Mouse (Mus musculus) bone marrow macrophage, adult 2 months (primary cell): ENCODE results near the gene Phf5a. TPM values are rescaled to one million over a fixed set of nuclear protein-coding genes. Genes with fewer than 3 reads are reported as not detected.
"Not testable (repeated sequence)": the region's sequence is repeated elsewhere in the genome, so short reads cannot be mapped to it uniquely, and the experiment has no call there.

Source experiments
- H3K27ac ChIP-seq: 2 replicates; pipeline ENCODE4 v1.5.1; 2012; ENCODE audit warnings: low read depth, low read length; ENCODE audit not compliant: insufficient read depth
- H3K4me1 ChIP-seq: 2 replicates; pipeline ENCODE4 v1.6.1; 2012; ENCODE audit warnings: low read length; ENCODE audit not compliant: control insufficient read depth, insufficient read depth
- H3K4me3 ChIP-seq: 2 replicates; pipeline ENCODE4 v1.5.1; 2012; ENCODE audit warnings: mild to moderate bottlenecking, low read length, moderate library complexity; ENCODE audit not compliant: insufficient read depth
- CTCF ChIP-seq: IDR thresholded peaks from 2 replicates; pipeline ENCODE4 v1.5.1; 2012; ENCODE audit warnings: low read depth, mild to moderate bottlenecking, low read length, moderate library complexity
- POLR2A ChIP-seq: IDR thresholded peaks from 2 replicates; pipeline ENCODE4 v1.6.1; 2012; ENCODE audit warnings: mild to moderate bottlenecking, low read depth, low read length, borderline replicate concordance
- polyA plus RNA-seq: library from polyadenylated mRNA; stranded (reverse); fragments of >200 nt; gene quantifications from 2 replicates; pipeline ENCODE4 v1.2.4, GENCODE M21; 2012; ENCODE audit not compliant: missing spikeins, insufficient read depth, insufficient read length

Phf5a gene
- 45.5 and 51.6 TPM in 2 replicates for polyA plus RNA-seq

GRCm38 (mm10) chr15:81871604-81872261 is at the start of gene Phf5a:
Gene Phf5a (minus strand): TSS chr15:81871911.
- H3K4me3 ChIP-seq, result peak within 1 kb of the TSS; percentile 99
- TF ChIP-seq CTCF, result no peak
- TF ChIP-seq POLR2A, result no peak
- peaks cover 7% of the 10 kb centered on the region for H3K4me1 ChIP-seq
- H3K27ac ChIP-seq, result peak within 1 kb of the TSS; percentile 97

DNA sequence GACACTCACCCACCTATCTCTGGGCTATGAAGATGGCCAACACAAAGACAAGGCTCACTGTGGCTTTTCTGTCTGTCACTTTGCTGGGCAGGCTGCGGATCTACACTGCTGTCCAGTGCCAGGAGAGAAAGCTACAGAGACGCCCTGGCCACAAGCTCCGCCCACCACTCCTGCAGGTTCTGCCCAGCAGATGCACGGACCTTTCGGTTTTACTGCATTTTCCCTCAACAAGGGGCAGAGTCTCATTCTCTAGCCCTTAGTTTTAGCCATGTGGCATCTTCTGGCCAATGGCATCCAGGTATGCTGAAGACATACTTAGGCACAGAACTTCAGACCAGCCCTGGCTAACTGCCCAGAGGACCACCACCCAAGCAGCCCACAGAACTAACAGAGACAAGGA is 49.5 kb upstream of the Phf5a start:
- Histone ChIP-seq H3K4me3 (no peak overlapping the region), H3K4me1 (peaks cover 12% of the 10 kb centered on the region)

DNA sequence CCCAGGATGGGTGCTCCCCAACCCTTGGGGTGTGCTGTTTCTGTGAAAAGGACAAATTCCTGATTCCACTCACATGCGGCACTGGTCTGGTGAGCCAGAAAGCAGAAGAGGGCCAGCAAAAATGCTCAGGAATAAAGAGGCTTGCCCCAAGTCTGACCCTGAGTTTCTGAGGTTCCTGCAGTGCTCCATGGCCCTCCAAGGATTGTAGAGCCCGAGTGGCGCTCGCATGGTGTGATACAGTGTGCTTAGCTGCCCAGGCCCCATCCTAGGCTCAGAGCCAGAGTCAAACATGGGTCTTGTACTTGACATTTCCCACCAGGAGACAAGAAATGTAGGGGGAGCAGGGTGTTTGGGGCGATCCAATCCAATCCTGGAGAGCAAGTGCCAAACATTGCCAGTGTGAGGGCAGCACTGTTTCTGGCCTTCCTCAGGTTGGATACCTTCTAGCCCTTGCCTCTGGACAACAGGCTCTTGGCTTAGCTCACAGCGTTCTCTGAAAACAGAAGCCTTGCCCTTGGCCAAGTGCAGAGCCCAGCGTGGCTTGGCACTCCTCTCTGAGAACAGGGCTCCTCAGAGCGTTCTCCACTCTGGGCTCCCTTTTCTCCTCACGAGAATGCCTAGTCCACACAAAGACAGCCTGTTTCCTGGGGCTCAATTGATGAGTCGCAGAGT is 49.0 kb upstream of the Phf5a start:
- TF ChIP-seq CTCF (no peak), POLR2A (no peak)
- H3K27ac ChIP-seq, result no peak overlapping the region
- H3K4me3 ChIP-seq, result no peak overlapping the region
- H3K4me1 ChIP-seq, result peaks cover 12% of the 10 kb centered on the region

More for the DNA sequence above, 49.5 kb upstream of the Phf5a start:
- TF ChIP-seq POLR2A (no peak), CTCF (no peak)
- no peak overlapping the region for H3K27ac ChIP-seq

GRCm38 (mm10) chr15:81919062-81919461 is 47.4 kb upstream of the Phf5a start:
- TF ChIP-seq CTCF, result no peak
- TF ChIP-seq POLR2A, result no peak
- Histone ChIP-seq H3K4me1 (peaks cover 5% of the 10 kb centered on the region), H3K4me3 (no peak overlapping the region), H3K27ac (no peak overlapping the region)

- Histone ChIP-seq H3K4me3 (no peak overlapping the region), H3K27ac (no peak overlapping the region)
Measured at GRCm38 (mm10) chr15:81917621-81918463, 46.1 kb upstream of the Phf5a start.

DNA sequence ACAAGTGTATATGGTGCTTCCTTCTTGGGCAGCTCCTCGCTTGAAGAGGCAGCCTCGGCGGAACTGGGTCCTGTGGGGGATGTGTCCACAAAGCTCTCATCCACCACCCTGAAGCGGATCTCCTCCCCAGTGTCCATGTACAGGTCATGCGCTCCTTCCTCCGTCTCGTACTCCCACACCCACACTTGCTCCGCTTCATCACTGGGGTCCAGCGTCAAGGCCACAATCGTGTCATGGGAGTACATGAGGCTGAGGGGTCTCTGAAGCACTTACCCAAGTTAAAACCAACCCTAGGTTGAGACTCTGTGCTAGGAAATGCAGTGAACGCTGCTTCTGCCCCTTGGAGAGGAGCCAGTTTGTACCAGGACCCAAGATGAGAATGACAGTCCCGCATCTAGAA is 45.5 kb upstream of the Phf5a start:
- no peaks in the 10 kb centered on the region for H3K4me1 ChIP-seq

More at GRCm38 (mm10) chr15:81917621-81918463, 46.1 kb upstream of the Phf5a start:
- TF ChIP-seq POLR2A, result no peak
- peak; percentile 76 for TF ChIP-seq CTCF
- H3K4me1 ChIP-seq, result no peaks in the 10 kb centered on the region

DNA sequence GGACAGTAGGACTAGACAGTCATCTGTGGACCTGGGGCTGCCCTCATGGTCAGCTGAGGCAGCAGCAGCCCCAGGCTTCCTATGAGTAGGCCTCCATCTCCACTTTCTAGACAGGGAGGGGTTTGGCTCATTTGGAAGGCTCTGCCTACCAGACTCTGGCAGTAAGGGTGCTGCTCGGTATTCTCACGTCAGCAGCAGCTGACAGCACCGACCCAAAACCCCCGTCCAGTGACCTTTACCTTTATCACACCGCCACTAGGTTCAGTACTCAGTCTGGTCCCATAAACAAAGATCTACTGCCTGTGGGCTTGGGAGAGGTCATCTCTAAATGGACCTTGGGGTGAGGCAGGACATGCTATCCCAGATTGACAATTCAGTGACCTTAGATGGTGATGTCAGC is 44.0 kb upstream of the Phf5a start:
- Histone ChIP-seq H3K4me1 (no peaks in the 10 kb centered on the region), H3K4me3 (no peak overlapping the region), H3K27ac (no peak overlapping the region)
- TF ChIP-seq POLR2A, result no peak
- no peak for TF ChIP-seq CTCF

More for the DNA sequence above, 45.5 kb upstream of the Phf5a start:
- H3K4me3 ChIP-seq, result no peak overlapping the region
- no peak overlapping the region for H3K27ac ChIP-seq
- no peak for TF ChIP-seq CTCF
- no peak for TF ChIP-seq POLR2A

DNA sequence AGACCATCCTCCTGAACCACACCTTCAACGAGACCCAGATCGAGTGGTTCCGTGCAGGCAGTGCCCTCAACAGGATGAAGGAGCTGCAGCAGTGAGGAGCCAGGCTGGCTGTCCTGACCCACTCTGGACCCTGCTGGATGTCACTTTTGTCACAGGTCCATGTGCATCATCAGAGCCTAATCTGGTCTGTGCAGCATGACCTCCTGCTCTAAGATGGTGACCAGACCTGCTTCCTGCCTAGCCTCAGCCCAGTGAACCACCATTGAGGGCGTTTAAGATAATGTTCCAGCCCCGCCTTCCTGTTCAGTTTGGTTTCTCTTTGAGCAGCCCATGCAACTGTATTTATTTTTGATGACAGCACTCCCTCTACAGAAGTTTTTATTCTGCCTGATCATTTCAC is 43.0 kb upstream of the Phf5a start:
- Histone ChIP-seq H3K27ac (no peak overlapping the region), H3K4me1 (no peaks in the 10 kb centered on the region), H3K4me3 (no peak overlapping the region)
- TF ChIP-seq CTCF, result no peak
- TF ChIP-seq POLR2A, result no peak

DNA sequence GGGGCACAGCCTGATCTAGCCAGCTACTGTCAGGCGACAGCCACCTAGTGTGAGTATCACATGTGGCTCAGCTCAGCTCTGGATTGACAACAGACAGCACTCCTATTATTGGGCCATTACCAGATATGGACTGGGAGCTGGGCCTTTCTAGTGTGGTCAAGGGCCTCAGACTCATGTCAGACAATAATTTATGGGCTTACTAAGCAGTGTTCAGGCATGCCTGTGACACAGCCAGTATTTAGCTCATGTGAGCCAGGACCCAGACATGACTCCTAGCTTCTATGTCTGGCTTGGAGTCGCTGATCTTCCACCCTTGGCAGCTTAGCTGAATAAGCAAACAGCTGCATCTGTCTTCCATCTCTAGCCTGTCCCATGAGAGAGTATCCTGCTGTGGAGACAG is 40.8 kb upstream of the Phf5a start:
- Histone ChIP-seq H3K4me3 (no peak overlapping the region), H3K4me1 (no peaks in the 10 kb centered on the region), H3K27ac (no peak overlapping the region)
- no peak for TF ChIP-seq CTCF
- no peak for TF ChIP-seq POLR2A

DNA sequence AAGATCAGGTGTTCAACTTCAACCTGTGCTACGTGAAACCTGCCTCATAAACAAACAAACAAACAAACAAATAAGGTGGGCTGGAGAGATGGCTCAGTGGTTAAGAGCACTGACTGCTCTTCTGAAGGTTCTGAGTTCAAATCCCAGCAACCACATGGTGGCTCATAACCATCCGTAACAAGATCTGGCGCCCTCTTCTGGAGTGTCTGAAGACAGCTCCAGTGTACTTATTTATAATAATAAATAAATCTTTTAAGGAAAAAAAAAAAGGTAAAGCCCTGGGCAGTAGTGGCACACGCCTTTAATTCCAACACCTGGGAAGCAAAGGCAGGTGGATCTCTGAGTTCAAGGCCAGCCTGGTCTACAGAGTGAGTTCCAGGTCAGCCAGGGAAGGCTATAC is 37.1 kb upstream of the Phf5a start:
- TF ChIP-seq CTCF, result peak; percentile 12; the same call in 1 of the 2 replicates
- H3K27ac ChIP-seq, H3K4me1 ChIP-seq, H3K4me3 ChIP-seq: not testable (repeated sequence)
